Mouse (Mus musculus): Measurements from ENCODE around the gene Tbc1d22b. TPM values are rescaled to one million over a fixed set of nuclear protein-coding genes. Genes with fewer than 3 reads are reported as not detected.

The Tbc1d22b gene
- polyA plus RNA-seq, 1 experiment from 2014 or later: 24.6 TPM

GRCm38 (mm10) chr17:29583569-29583968 is 34.0 kb downstream of the Tbc1d22b start:
- Histone ChIP-seq H3K9ac (no peak overlapping the region), H3K4me2 (replicated peaks) (no peak overlapping the region), H3K4me3 (no peak overlapping the region), H3K9me3 (replicated peaks) (no peaks in the 10 kb centered on the region), H3K36me3 (peaks cover 59% of the 10 kb centered on the region), H3K27me3 (no peaks in the 10 kb centered on the region), H3K4me1 (no peaks in the 10 kb centered on the region; the same call in 1 of the 2 replicates), H3K27ac (no peak overlapping the region)
- WGBS: 91% methylated on average over 5 of the region's 5 CpGs
- no peak for ATAC-seq (ENCODE audit: low FRiP score)

- H3K36me3 ChIP-seq: peaks cover 53% of the 10 kb centered on the region
- H3K27me3 ChIP-seq: no peaks in the 10 kb centered on the region
- H3K9ac ChIP-seq: no peak overlapping the region
- H3K4me3 ChIP-seq: no peak overlapping the region
- H3K4me2 ChIP-seq (replicated peaks): no peak overlapping the region
- H3K4me1 ChIP-seq: peaks cover 7% of the 10 kb centered on the region
- H3K9me3 ChIP-seq (replicated peaks): no peaks in the 10 kb centered on the region
- no peak overlapping the region for H3K27ac ChIP-seq
- no peak for ATAC-seq (ENCODE audit: low FRiP score)
- 78% methylated on average over 5 of the region's 5 CpGs for WGBS
Measured at GRCm38 (mm10) chr17:29584306-29584705, 34.7 kb downstream of the Tbc1d22b start.

GRCm38 (mm10) chr17:29584737-29585136 is 35.2 kb downstream of the Tbc1d22b start:
- WGBS: 75% methylated on average over 3 of the region's 3 CpGs
- no peak overlapping the region for H3K4me3 ChIP-seq
- peaks cover 48% of the 10 kb centered on the region for H3K36me3 ChIP-seq
- no peaks in the 10 kb centered on the region for H3K9me3 ChIP-seq (replicated peaks)
- no peaks in the 10 kb centered on the region for H3K27me3 ChIP-seq
- no peak overlapping the region for H3K4me2 ChIP-seq (replicated peaks)
- no peak overlapping the region for H3K9ac ChIP-seq
- H3K4me1 ChIP-seq: peaks cover 12% of the 10 kb centered on the region
- no peak overlapping the region for H3K27ac ChIP-seq
- no peak for ATAC-seq (ENCODE audit: low FRiP score)

- no peak for ATAC-seq (ENCODE audit: low FRiP score)
- H3K9me3 ChIP-seq (replicated peaks): no peaks in the 10 kb centered on the region
Measured at GRCm38 (mm10) chr17:29585446-29585845, 35.9 kb downstream of the Tbc1d22b start.

GRCm38 (mm10) chr17:29586921-29587320 is 37.3 kb downstream of the Tbc1d22b start:
- Histone ChIP-seq H3K27ac (no peak overlapping the region), H3K4me3 (no peak overlapping the region), H3K9ac (no peak overlapping the region), H3K4me2 (replicated peaks) (no peak overlapping the region), H3K4me1 (peaks cover 13% of the 10 kb centered on the region), H3K9me3 (replicated peaks) (no peaks in the 10 kb centered on the region), H3K36me3 (peaks cover 31% of the 10 kb centered on the region), H3K27me3 (no peaks in the 10 kb centered on the region)
- no peak for ATAC-seq (ENCODE audit: low FRiP score)
- WGBS: 88% methylated on average over 9 of the region's 9 CpGs

More at GRCm38 (mm10) chr17:29585446-29585845, 35.9 kb downstream of the Tbc1d22b start:
- H3K9ac ChIP-seq: no peak overlapping the region
- H3K27ac ChIP-seq: no peak overlapping the region
- peaks cover 41% of the 10 kb centered on the region for H3K36me3 ChIP-seq
- WGBS: 85% methylated on average over 6 of the region's 6 CpGs
- H3K27me3 ChIP-seq: no peaks in the 10 kb centered on the region
- H3K4me2 ChIP-seq (replicated peaks): no peak overlapping the region
- H3K4me3 ChIP-seq: no peak overlapping the region
- H3K4me1 ChIP-seq: peaks cover 13% of the 10 kb centered on the region

- Histone ChIP-seq H3K9ac (0 out of 2 replicates have a peak overlapping the region, but pooled peaks have one; percentile 25), H3K27me3 (no peaks in the 10 kb centered on the region), H3K4me3 (no peak overlapping the region), H3K36me3 (peaks cover 20% of the 10 kb centered on the region), H3K27ac (peak overlapping the region; percentile 66), H3K4me1 (peaks cover 13% of the 10 kb centered on the region), H3K4me2 (replicated peaks) (no peak overlapping the region), H3K9me3 (replicated peaks) (no peaks in the 10 kb centered on the region)
- 30% methylated on average over 10 of the region's 11 CpGs for WGBS
- ATAC-seq (ENCODE audit: low FRiP score): peak; percentile 61; the same call in 1 of the 2 replicates
Measured at GRCm38 (mm10) chr17:29589221-29589898, 39.8 kb downstream of the Tbc1d22b start.

- peaks cover 60% of the 10 kb centered on the region for H3K36me3 ChIP-seq
- peak overlapping the region; percentile 12; the same call in 1 of the 2 replicates for H3K27ac ChIP-seq
- no peaks in the 10 kb centered on the region for H3K27me3 ChIP-seq
- ATAC-seq (ENCODE audit: low FRiP score): peak; percentile 4; the same call in 1 of the 2 replicates
- H3K4me3 ChIP-seq: no peak overlapping the region
- WGBS: 77% methylated on average over 15 of the region's 15 CpGs
- no peaks in the 10 kb centered on the region for H3K9me3 ChIP-seq (replicated peaks)
- 0 out of 2 replicates have a peak overlapping the region, but pooled peaks have one; percentile 10 for H3K9ac ChIP-seq
- H3K4me2 ChIP-seq (replicated peaks): no peak overlapping the region
- H3K4me1 ChIP-seq: peaks cover 18% of the 10 kb centered on the region
Measured at GRCm38 (mm10) chr17:29595891-29596770, 46.5 kb downstream of the Tbc1d22b start.

- Histone ChIP-seq H3K27ac (0 out of 2 replicates have a peak overlapping the region, but pooled peaks have one; percentile 12), H3K4me1 (peaks cover 18% of the 10 kb centered on the region), H3K9me3 (replicated peaks) (no peaks in the 10 kb centered on the region), H3K4me3 (no peak overlapping the region), H3K4me2 (replicated peaks) (no peak overlapping the region), H3K9ac (0 out of 2 replicates have a peak overlapping the region, but pooled peaks have one; percentile 10), H3K27me3 (no peaks in the 10 kb centered on the region), H3K36me3 (peaks cover 62% of the 10 kb centered on the region)
- peak; percentile 46; the same call in 1 of the 2 replicates for ATAC-seq (ENCODE audit: low FRiP score)
- WGBS: 64% methylated on average over 13 of the region's 13 CpGs
Measured at GRCm38 (mm10) chr17:29596771-29597132, 47.2 kb downstream of the Tbc1d22b start.

- WGBS: 93% methylated on average over 14 of the region's 14 CpGs
- Histone ChIP-seq H3K4me3 (no peak overlapping the region), H3K36me3 (peaks cover 75% of the 10 kb centered on the region), H3K9ac (no peak overlapping the region), H3K4me1 (peaks cover 18% of the 10 kb centered on the region), H3K27ac (no peak overlapping the region), H3K27me3 (no peaks in the 10 kb centered on the region), H3K9me3 (replicated peaks) (no peaks in the 10 kb centered on the region), H3K4me2 (replicated peaks) (no peak overlapping the region)
- ATAC-seq (ENCODE audit: low FRiP score): no peak
Measured at GRCm38 (mm10) chr17:29599051-29599450, 49.5 kb downstream of the Tbc1d22b start.

- H3K4me3 ChIP-seq: no peak overlapping the region
- H3K36me3 ChIP-seq: peaks cover 73% of the 10 kb centered on the region
- no peak for ATAC-seq (ENCODE audit: low FRiP score)
- H3K4me2 ChIP-seq (replicated peaks): no peak overlapping the region
- H3K9me3 ChIP-seq (replicated peaks): no peaks in the 10 kb centered on the region
- H3K27me3 ChIP-seq: no peaks in the 10 kb centered on the region
- WGBS: 89% methylated on average over 8 of the region's 8 CpGs
- no peak overlapping the region for H3K27ac ChIP-seq
- no peak overlapping the region for H3K9ac ChIP-seq
- peaks cover 18% of the 10 kb centered on the region for H3K4me1 ChIP-seq
Measured at GRCm38 (mm10) chr17:29599537-29599936, 50.0 kb downstream of the Tbc1d22b start.

- no peak for ATAC-seq (ENCODE audit: low FRiP score)
- Histone ChIP-seq H3K4me1 (peaks cover 13% of the 10 kb centered on the region), H3K4me2 (replicated peaks) (no peak overlapping the region), H3K9ac (no peak overlapping the region), H3K36me3 (peaks cover 66% of the 10 kb centered on the region), H3K9me3 (replicated peaks) (no peaks in the 10 kb centered on the region), H3K4me3 (no peak overlapping the region), H3K27me3 (no peaks in the 10 kb centered on the region), H3K27ac (no peak overlapping the region)
- WGBS: 90% methylated on average over 4 of the region's 4 CpGs
Measured at GRCm38 (mm10) chr17:29601391-29601790, 51.8 kb downstream of the Tbc1d22b start.

GRCm38 (mm10) chr17:29603283-29603682 is 53.7 kb downstream of the Tbc1d22b start:
- H3K9ac ChIP-seq: no peak overlapping the region
- no peak overlapping the region for H3K4me3 ChIP-seq
- H3K36me3 ChIP-seq: peaks cover 58% of the 10 kb centered on the region
- no peaks in the 10 kb centered on the region for H3K4me1 ChIP-seq
- WGBS: 27% methylated on average over 6 of the region's 6 CpGs
- ATAC-seq (ENCODE audit: low FRiP score): no peak
- no peaks in the 10 kb centered on the region for H3K27me3 ChIP-seq
- H3K27ac ChIP-seq: no peak overlapping the region
- no peak overlapping the region for H3K4me2 ChIP-seq (replicated peaks)
- no peaks in the 10 kb centered on the region for H3K9me3 ChIP-seq (replicated peaks)

Data from hindbrain, embryonic 12.5 days (tissue).